Mouse (Mus musculus) telencephalon, adult 2 months (tissue): ENCODE results near the gene Hunk.

Experiments used
- DNase-seq: peaks from one replicate; pipeline ENCODE4 v3.0.0-alpha.2; 2011; ENCODE audit warnings: low read depth, low spot score

Hunk gene

DNA sequence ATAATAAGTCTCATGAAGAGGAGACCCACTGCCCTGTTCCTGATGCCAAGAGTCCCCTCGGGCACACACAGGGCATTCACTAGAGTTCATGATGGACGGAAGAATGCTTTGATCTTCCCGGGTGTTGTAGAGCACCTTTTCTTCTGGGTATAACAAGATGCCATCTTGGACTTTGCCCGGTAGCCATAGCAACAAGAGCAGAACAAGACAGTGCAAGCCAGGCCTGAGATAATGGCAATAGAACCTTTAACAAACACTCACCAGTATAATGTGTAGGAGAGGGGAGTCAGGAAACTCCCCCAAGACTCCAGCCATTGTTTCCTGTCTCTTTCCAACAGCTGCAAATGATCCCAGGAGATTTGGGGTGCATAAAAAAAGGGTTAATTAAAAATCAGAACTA is 8.9 kb downstream of the Hunk start:
- DNase-seq: no peak

DNA sequence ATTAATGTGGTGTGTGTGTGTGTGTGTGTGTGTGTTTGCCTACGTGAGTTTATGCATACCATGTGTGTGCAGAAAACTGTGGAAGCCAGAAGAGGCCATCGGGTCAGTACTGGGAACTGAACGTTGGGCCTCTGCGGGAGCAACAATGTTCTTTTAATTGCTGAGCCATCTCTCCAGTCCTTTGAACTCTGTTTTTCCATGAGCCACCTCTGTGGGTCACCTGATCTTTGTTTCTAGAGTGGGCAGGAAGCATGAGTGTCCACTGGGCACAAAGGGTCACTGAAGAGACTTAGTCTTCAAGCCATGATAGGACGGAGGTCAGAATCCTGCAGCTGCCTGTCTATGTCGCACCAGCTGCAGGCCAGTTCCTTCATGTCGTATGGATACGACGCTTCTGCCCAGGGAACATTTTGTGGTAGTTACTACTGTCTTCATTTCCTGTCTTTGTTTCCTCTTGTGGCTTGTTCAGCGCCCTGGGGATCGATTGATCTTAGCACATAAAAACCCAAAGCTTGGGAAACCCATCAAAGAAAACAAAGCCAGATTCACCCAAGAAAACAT is 10.3 kb downstream of the Hunk start:
- no peak for DNase-seq

DNA sequence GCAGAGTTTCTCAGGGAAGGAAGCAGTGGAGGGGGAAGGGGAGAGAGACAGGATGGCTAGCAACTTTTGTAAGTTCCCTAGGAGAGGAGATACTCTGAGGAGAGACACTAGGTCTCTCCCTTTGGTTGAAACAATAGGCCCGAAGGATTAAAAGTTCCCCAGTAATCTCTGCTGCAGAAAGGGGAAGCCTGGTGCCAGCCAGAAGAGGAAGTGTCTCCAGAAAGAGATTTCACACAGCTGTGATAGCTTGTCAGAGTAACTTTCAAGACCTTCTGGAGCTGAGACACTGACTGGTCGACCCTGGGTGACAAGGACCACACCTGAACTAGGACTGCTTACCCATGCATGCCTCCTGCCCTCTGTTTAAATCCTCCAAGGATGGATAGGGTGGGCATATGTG is 11.1 kb downstream of the Hunk start:
- DNase-seq: no peak

DNA sequence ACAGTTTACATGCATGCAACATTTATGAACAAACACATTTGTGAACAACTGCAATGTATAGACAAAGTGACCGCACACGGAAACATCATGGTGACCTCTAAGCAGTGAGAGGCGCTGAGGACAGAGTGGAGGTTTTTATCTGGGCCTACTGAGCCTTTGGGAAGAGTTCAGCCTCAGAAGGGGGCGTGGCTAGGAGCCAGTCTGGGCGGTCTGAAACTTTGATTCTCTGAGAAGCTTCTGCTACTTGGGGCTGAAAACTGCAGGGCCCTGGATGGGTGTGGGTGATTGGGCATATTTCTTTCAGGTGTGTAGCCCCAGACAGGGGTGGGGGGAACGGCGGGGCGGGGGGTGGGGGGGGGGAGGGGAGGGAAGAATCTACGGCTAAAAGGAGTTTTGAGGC is 14.5 kb downstream of the Hunk start:
- no peak for DNase-seq

DNA sequence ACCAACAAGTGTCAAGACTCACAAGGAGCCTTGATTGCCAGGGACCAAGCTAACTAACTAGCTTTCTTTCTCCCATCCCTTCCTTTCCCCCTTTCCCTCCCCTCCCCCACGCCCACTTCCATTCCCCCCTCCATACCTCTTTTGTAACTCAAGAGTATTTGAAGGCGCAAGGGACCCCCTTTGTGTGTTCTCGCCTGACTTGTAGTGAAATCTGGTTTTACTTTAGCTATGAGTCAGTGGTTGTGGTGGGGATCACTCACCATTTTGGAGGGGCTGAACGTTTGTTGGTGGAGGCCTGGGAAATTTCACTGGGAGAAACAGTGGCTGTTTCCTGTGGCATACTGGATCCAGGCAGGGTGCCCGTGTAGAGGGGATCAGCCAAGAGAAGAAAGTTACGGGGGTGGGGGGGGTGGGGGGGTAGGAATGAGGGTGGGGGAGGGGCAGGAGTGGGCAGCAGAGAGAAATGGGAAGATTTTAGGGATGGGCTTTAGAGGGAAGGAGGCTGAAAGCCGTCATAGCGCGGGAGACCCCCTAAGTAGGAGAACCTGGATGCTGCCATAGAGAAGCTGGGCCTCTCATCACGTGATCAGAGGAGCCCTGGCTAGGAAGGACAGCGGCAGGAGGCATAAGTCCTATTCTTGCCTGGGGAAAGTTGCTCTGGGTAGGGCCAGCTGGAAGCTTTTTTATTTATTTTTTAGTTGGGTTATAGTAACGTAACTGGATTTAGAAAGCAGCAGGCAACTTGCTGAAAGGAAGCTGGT is 15.3 kb downstream of the Hunk start:
- DNase-seq: no peak

DNA sequence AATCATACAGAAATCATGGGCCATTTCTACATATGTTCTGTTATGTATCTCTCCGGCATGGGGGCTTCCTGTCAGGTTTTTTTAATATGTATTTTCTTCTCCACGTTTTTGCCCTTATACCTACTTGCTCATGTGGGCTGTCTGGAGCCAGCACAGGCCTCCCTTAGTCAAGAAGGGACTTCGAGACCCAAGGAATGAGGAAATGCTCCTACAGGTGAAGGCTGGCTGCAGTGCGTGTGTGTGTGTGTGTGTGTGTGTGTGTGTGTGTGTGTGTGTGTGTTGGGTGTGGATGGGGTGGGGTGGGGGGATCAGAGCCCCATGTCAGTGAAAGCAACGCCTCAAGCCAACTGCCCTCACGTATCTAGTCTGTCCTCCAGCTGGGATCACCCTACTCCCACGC is 16.5 kb downstream of the Hunk start:
- no peak for DNase-seq

DNA sequence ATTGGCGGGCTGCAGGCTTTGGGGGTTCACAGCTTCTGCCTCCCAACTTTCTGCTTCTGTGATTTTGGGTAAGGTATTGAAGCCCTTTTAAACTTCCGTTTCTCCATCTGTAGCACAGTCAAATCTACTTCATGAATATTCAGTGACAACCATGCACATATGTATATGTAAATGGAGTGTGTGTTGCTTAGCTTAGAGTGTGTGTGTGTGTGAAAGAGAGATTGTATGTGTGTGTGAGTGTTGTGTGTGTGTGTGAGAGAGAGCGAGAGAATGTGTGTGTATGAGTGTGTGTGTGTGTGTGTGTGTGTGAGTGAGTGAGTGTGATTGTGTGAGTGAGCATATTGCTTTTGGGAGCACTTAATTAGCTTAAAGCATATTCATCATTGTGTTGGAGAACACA is 19.4 kb downstream of the Hunk start:
- no peak for DNase-seq

DNA sequence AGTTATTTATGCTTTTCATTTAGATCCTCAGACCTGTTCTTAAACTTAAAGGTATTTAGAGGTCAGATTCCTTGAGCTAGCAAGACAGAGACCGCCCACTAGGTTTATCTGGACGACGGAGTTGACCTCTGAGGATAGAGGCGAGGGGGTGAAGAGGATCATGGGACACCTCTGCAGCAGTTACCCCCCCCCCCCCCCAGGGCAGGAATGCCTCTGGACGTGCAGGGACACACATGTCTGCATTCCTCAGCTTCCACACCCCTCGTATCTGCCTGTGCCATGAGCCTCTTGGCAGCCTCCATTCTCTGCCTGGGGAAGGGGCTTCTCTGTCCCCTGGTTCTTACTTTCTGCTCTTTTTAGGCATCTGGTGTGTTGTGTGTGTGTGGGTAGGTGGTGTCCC is 19.8 kb downstream of the Hunk start:
- no peak for DNase-seq

DNA sequence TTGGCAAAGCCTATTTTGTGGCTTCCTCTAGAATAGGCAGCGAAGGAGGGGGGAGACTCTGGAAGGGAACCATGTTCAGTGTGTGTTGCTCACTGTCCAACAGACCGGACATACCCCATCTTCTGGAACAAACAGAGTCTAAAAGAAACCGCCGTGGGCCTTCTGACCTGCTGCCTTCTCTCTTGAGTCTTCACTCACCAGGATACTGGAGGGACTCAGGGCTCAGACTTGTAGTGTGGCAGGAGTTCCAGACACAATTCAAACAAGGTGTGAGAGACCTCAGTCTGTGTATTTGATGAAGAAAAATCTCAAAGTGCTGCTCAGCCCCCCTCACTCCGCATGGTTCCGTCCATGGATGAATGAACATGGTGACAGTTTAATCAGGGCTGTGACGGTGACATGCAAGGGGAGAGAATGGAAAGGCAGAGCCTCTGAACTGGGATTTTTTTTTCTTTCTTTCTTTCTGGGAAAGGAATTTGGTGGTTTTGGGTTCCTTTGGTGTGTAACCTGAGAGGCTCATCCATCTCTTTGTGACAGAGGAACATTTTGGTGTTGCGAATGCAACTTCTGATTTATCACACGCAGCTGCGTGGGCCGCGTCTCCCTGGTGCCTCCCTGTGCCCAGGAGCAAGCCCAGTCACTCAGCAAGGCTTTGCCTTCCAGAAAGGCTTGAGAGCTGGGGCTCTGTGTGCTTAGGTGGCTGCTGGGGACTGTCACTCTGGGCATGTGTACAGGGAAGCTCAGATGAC is 21.9 kb downstream of the Hunk start:
- no peak for DNase-seq

DNA sequence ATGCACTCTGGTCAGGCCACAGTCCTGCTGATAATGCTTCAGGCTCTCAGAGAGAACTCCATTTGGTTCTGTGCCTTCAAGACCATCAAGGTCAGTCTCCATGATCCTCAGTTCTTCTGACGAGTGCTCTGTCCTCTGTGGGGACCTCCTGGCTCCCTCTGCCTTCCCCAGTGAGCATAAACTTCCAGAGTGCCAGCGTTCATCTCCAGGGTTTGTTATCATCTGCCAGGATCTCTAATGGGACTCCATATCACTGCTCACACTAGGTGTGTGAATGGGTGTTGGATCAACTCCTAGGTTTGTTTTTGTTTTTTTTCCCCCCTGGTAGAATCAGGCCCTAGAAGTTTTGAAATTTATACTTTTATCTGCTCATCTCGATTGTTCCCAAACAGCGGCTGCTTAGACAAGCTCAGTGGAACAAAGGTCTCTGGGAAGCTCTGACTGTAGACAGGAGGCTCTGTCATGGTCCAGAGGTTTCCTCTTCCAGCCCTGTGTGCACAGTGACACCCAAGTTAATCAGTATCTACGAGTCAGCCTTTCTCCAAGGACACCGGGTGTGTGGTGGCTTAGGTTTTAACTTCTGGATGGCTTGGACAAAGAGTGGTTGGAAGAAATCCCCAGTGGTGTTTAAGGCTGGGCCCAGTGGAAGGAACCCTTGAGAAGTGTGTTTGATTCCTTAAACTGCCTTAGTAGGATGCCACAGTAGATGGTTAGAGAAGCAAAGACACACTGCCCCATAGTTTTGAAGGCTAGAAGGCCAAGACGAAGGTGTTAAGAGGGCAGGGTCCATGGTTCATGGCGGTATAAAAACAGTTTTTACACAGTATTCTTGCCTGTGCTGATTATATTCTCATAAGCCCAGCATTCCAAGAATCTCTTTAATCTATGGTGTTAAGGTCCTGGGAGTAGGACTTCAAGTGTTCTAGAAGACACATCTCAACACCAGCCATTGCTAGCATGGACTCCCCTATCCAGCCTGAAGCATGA is 26.6 kb downstream of the Hunk start:
- DNase-seq: no peak

DNA sequence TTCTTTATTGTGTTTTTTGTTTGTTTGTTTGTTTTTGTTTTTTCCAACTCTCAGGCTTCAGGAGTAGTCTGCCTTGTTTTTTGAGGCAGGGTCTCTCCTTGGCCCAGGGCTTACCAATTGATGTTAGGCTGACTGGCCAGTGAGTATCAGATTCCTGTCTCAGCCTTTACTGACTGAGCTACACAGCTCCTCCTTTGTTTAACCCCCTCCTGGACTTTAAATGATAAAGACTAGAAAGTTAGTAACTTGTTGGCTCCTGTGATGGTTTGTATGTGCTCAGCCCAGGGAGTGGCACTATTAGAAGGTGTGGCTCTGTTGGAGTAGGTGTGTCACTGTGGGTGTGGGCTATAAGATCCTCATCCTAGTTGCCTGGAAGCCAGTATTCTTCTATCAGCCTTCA is 30.8 kb downstream of the Hunk start:
- DNase-seq: no peak

DNA sequence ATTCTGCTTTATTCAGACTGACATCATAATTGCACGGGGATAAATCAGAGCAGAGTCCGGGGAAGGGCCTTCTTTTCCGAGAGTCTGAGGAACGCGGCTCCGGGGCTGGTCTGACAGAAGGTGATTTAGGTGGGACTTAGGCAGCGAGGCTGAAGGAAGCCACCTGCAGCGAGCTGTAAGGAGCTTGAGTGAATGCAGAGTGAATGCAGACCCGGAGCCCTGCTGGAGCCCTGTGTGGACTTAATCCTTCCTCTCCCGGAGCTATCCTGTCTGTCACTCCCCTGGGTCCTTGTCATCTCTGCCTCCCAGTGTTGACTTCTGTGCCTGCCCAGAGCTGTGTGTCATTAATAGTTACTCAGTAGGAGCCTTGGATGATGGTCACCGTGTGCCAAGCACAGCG is 32.8 kb downstream of the Hunk start:
- DNase-seq: no peak

DNA sequence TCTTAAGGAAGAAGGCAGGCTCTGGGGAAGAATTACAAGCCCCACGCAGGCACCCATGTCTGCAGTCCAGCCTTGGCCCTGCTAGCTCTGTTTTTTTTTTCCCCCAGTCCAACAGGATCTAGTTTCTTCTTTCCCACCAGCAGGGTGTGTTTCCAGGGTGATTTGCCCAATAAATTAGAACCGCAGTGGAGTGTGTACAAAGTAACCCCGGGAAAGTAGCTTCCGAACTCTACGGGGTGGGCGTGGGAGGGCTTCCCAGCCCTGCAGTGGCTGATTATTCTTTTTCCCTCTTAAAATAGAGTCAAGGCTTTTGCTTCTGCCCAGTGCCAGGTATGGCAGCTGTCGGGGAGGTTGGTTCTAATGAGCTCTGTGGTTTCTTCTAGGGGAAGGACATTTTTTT is 35.3 kb downstream of the Hunk start:
- DNase-seq: no peak

DNA sequence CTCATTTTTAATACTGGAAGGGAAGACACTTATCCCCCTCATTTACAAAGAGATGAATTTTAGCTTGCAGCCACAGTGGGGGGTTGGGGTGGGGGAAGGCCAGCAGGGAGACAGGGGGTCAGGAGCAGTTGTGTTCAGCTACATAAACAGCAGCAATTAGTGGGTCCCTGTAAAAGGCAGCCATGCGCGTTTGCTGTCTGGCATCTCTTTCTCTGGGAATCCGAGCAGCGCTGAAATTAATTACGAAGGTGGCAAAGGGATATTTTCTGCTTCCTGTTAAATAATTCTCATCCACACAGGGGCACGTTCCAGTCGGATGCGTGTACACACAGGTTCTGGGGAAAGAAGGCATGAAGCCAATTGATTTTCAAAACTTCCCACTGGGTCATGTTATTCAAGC is 35.7 kb downstream of the Hunk start:
- DNase-seq: no peak

DNA sequence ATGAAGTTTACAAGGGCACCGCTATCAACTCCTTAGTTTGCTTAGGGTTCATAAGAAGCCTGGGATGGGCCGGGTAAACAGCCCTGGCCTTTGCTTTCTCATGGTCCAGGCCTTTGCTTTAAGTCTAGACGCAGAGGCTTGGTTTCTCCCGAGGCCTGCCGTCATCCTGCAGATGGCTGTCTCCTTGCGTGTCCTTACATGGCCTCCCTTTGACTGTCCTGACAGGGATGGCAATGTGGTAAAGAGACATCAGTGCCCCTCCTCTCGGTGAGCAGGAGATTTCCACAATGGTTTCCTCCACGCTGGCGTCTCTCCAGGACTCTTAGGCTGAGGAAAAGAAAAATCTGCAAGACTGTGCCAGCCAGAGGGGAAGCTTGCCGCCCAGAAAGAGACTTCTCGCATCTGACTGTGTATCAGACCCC is 36.3 kb downstream of the Hunk start:
- DNase-seq: peak; percentile 40

DNA sequence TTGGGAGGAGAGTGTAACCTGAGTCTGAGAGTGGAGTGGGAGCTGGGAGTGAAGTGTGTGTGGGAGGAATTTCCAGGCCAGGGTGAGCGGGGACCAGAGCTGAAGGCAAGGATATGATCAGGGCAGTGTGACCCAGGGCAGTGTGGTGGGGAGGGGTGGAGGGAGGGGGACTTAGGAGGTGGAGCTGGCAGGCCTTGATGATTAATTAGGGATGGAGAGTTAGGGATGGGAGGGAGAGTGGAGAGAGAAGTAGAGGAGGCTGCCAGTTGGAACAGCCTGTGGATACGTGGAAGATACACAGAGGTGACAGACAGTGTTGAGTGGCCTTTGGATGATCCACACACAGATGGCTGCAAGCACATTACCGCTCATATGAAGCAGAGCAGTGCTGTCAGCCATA is 38.1 kb downstream of the Hunk start:
- no peak for DNase-seq

DNA sequence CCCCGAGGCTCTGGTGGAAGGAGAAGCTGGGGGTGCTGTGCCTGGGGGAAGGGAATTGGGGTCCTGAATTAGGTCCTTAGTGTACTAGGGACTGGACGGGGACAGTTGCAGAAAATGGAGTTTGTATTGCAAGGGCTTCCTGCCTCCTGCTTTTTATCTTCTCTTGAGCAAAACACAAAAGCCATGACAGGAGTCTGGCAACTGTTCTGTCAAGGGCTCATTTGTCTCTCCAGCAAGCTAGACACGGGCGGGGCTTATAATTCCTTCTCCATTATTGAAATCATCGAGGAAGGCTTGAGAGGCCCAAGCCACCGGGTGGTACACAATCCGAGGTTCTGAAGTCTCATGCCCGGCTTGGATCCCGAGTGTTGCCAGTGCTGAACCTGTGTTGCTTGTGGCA is 38.6 kb downstream of the Hunk start:
- no peak for DNase-seq

DNA sequence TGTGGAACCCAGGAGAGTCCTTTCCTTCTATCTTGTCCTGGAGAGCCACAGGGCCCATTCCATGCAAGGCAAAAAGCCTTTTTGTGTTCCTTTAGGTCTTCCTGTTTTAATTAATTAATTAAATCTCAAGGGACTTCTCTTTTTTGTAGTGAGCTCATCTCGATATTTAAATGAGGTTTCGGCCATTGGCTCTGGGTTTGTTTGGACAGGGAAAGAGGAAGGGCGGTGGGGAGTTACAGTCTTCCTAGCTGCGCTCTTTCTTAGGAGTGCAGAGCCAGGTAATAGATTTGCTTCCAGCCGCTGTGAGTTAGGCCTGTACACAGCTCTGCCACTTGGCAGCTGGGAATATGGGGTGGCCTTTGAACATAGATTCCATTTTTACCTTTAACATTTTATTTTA is 40.4 kb downstream of the Hunk start:
- DNase-seq: no peak

DNA sequence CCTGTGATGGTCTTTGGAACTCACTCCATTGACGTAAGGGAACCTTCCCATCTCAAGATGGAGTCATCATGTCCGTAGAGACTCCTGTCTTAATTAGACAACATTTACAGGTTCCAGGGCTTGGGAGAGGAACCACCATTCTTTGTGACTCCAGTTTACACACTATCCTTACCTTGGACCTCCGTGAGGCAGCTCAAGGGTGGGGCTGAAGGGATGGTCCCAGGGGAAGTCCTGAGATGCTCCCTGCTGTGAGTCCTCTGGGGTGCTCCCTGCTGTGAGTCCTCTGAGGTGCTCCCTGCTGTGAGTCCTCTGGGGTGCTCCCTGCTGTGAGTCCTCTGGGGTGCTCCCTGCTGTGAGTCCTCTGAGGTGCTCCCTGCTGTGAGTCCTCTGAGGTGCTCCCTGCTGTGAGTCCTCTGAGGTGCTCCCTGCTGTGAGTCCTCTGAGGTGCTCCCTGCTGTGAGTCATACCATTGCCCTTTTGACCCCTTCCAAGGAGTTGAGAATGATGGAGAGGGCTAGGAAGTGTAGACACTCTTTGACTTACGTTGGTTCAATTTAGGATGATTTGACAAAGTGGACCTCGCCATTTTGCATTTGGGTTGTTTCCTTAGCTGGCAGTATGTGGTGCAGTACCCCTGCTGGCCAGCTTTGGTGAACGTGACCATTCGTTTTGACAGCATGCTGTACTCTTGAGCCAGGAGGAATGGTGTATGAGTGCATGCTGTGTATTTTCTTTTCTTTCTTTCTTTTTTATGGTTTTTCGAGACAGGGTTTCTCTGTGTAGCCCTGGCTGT is 42.2 kb downstream of the Hunk start:
- no peak for DNase-seq

DNA sequence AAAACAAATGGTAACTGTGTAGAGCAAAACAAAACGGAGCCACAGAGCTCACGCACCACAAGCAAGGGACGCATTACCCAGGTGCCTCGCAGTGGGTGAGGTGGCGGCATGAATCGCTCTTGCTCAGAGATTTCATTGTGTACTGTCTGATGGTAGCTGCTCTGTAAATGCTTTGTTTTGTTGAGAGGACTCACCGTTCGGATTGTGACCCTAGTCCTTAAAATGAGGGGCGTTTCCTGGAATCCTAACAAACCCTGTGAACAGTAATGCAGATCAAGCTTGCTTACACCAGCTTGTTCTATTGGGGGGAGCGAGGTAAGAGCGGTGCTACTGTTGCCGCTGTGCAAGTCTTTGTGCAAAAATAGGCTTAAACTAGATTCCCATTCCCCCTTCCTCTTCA is 47.7 kb downstream of the Hunk start:
- no peak for DNase-seq

DNA sequence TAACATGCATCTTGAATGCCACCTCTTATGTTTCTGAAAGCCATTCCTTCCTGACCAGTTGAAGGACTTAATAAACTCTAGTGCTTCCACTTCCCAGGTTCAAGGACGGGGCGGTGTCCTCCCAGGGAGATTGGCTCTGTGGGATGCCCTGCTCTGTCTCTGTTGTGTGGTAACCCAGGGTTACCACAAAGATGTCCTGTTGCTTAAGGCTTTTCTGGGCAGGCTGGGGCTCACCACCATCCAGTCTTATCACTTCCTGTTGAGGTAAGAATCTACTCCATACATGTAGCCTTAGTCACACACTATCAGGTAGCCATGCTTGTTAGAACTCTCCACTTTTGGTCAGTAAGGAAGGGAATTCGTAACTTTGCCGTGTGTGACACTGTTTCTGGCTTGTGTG is 49.4 kb downstream of the Hunk start:
- no peak for DNase-seq
